Mouse (Mus musculus) megakaryocyte progenitor cell, adult 5-6 weeks (primary cell): Measurements from ENCODE around the gene Ccdc136. TPM values are rescaled to one million over a fixed set of nuclear protein-coding genes. Genes with fewer than 3 reads are reported as not detected.
"Not testable (repeated sequence)": the region's sequence is repeated elsewhere in the genome, so short reads cannot be mapped to it uniquely, and the experiment has no call there.

Experiments used
- ATAC-seq: replicated peaks from 2 replicates; pipeline ENCODE4 v1.8.0; 2016; ENCODE audit warnings: mild to moderate bottlenecking, moderate TSS enrichment, inconsistent platforms; ENCODE audit not compliant: poor library complexity
- total RNA-seq, 2 experiments: library from RNA; stranded (forward) in 1 of 2; stranded (reverse) in 1 of 2; fragments of 157-497, 149-512 nt in 1 of 2; fragments of 200-1000 nt in 1 of 2; gene quantifications; 2 replicates each; pipeline versions ENCODE4 v1.2.3 to v1.2.4; 2015 to 2017

Gene Ccdc136
- total RNA-seq (2015) (not detected in 2 replicates), total RNA-seq (2017) (0.41 TPM in 1 of 2 replicates, not detected in the other)

DNA sequence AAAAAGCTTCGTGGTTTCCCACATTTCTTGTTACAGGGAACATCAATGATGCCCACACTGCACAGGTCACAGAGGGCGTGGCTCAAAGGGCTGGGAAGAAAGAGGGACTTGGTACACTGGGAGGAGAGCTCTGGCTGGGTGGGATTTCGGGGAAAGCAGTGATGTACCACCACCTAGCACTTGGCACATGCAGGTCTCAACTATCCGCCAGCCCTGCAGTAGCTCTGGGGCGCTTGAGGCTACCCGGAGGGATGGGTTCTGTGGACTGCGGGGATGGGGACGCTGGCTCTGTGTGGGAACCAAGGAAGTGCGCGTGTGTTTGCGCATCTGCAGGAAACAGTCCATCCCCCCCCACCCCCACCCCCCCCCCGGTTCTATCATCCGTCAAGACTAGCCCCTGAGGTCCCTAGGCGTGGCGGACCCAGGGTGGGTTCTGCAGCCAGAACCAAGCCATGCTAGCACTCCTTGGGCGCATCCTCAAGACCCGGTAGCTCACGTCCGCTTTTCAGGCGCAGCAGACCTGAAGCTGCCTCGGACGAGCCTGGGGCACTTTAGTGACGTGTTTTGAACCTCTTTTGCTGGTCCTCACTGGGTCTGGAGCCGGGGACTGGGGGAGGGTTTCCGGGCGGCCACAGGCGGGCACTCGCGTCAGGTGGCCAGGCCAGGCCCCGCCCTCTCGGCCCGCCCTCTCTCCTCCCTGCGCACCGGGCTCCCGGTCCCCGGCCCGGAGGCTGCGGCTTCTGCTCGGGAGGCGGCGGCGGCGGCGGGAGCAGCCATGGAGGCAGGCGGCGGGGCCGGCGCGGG is at the start of gene Ccdc136:
Gene Ccdc136 (plus strand): TSS at position 400 of the 804 bp plus-strand sequence.
- peak; percentile 35; the same call in 1 of the 2 replicates for ATAC-seq

DNA sequence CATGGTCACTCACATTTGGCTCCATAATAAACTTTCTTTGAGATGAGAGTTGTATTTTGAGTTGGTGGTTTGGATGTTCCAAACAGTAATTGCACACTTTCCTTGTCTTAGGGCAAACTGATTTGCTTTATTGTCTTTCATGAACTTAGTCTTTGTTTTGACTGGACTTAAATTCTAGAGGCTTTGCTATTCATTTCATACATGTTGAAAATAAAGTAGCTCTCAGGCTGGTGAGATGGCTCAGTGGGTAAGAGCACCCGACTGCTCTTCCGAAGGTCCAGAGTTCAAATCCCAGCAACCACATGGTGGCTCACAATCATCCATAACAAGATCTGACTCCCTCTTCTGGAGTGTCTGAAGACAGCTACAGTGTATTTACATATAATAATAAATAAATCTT is 49.6 kb upstream of the Ccdc136 start:
- ATAC-seq = not testable (repeated sequence)

DNA sequence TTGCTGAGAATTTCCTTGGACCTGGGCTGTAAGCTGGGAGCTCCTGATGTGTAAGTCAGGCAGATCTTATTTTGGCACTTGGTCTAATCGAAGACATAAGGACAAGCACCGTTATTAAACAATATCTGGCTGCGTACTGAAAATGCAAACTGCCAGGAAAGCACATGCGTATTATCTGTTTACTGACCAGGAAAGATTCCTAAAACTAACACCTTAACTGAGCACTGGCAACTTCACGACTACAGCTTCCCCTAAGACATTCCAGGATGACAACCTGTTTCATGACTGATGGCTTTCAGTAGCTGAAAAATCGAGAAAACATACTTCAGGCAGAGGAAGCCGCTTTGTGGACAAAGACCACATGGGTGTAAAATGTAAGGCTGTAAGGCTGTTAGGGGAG is 48.9 kb upstream of the Ccdc136 start:
- no peak for ATAC-seq

DNA sequence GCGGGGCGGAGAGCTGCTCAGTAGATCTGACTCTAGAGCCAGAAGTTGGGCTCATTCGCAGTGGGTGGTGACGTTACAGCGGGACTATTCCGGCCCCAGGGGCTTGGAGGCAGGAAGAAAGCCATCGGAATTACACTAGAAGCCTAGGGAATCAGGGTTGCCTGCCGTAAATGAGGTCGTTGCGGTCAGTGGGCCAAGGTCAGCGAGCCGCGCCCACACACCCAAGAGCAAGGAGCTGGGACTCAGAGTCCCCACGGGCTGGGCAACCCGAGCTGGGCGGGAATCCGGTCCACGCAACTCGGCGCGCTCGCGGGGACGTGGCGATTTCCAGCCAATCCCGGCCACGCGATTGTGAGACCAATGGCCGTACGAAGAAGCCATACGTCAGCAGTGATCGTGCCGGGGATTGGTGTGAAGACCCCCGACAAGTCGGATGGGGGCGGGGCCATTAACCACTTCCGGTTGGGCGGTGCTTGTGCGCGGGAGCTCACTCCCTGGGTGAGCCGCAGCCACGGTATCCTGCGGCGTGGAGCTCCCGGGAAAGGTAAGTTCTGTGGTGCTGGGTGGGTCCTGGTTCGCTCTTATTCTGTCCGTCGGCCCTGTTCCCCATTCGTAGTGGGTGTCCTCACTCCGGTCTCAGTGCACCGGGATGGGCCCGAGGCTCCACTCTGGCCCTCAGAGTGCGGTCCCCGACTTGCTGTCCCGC is 48.3 kb upstream of the Ccdc136 start, which contains the start of gene Calu:
Gene Calu (plus strand): TSS at position 405 of the 706 bp plus-strand sequence.
- peak; percentile 94 for ATAC-seq

DNA sequence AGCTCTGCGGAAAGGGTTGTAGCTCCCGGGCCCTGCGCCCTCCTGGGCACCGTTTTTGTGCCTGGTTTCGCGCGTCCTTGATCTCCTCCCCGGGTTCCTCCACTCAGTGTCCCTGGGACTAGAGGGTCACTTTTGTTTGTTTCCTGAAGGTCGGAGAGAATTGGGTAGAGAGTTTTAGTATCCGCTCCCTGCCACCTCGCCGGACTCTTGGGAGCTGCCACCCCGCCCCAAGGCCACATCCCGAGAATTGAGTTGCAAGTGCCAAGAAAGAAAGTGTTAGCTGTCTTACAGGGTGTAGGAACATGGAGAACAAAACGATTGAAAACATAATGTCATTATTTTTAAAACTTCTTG is 47.8 kb upstream of the Ccdc136 start:
- ATAC-seq = peak; percentile 2; the same call in 1 of the 2 replicates

DNA sequence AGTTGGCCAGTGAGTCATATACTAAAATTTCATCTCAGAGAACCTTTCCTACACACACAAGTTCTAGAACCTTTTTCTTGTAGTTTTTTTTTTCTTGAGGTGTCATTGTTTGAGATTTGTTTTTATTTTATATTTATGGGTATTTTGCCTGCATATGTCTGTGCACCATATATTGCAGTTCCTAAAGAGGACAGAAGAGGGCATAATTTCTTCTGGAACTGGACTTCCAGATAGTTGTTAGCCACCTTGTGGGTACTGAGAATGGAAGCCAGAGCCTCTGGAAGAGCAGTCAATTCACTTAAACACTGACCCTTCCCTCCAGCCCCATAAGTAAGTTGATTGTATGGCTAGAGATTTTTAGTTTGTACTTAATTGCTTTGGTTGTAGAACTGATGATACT is 44.5 kb upstream of the Ccdc136 start:
- ATAC-seq = no peak

DNA sequence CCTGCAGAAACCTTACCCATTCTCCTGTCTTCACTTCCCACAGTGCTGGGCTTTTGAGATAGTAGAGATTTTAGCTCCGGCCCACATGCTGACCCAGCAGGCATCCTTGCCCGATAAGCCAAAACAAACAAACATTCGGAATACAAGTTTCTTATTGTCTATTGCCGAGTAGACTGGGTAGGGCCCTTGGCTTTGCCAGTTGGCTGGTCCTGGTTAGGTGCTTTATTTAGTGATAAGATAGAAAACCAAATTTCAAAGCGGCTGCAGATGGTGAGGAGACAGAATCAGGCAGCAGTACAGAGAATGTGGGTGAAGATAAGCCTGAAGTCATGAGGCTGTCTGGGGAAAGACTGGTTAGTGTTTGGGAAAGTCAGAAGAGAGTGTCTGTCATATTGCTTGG is 43.3 kb upstream of the Ccdc136 start:
- peak; percentile 52 for ATAC-seq

DNA sequence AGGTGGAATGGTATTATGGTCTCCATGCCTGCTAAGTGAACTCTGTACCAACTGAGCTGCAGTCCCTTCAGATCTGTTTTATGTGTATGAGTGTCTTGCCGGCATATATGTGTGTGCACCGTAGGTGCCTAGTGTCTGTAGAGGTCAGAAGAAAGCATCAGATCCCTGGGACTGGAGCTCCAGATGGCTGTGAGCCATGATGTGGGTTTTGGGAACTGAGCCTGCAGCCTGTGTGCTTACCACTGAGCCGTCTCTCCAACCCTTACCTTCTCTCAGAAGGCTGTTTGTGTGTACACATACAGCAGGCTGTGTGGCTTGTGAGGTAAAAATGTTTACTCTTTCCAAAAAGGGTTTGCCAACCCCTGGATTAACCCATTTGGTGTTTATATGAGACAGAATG is 36.7 kb upstream of the Ccdc136 start:
- ATAC-seq = no peak

DNA sequence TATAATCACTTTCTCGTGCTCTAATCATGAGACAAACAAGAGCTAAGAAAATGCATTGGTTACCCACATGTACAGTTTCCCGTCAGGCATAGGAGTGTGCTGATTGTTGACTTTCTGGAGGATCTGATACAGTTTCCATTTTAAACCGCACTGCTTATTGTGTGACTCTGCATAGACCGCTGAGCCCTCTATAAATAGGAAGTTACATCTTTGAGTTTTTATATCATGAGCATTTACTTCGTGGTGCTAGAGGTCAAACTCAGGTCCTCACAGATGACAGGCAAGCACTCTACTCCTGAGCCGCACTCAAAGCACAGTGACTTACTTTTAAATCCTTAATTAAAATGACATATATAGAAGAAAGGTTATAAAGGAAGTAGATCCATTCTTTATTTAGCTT is 35.9 kb upstream of the Ccdc136 start:
- ATAC-seq = no peak

DNA sequence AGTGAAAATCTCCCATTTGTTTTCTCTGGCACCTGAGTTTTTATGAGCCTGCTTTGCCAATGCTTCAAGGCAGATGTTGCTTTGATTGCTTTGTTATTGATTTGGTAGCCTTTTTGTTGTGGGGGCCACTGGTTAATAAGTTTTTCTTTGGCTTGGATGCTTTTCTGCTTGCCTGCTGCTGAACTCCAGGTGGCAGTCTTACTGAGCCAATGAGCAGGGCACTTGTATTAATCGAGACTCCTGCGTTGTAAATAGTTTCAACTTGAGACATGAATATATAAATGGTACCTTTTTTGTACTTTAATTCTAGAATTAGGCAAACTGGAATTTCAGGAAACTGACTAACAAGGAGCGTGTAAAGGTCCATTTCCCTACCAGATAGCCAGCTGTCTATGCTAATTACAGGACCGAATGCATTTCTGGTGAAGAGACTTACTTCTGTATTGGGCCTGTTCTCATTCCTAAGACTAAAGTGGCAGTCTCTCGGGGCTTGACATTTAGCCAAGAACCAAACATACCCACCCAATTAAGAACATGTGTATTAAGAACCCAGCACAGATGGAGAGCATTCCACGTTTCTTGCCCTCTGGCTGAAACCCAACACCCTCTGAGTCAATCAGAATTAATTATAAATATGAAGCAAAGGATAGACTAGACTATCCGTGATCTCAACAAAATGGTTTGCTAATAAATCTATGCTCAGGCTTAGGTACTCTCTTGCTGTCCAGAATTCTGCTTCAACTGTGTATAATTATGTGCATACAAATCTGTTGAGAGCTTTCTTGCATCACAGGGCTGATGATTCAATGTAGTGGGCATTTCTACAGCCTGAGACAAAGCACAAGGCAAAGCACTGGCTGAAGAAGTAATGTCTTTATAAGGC is 33.6 kb upstream of the Ccdc136 start:
- no peak for ATAC-seq

DNA sequence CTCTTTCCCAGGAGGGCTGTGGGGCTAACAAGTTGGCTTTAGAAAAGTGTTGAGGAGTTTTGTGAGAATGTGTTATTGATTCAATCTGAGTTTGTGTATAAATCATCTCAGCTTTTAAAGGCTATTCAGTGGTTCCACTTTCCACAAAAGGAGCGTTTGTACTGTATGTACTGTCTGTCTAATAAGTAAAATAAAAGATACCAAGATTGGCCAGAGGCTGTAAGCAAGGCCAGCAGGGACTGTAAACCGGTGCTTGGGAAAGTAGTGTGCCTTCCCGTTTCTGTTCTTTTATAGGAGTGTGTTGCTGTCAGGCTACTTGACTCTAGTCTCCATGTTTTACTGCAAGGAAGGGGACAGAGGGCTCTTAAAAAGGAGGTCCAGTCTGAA is 33.0 kb upstream of the Ccdc136 start:
- ATAC-seq = no peak

DNA sequence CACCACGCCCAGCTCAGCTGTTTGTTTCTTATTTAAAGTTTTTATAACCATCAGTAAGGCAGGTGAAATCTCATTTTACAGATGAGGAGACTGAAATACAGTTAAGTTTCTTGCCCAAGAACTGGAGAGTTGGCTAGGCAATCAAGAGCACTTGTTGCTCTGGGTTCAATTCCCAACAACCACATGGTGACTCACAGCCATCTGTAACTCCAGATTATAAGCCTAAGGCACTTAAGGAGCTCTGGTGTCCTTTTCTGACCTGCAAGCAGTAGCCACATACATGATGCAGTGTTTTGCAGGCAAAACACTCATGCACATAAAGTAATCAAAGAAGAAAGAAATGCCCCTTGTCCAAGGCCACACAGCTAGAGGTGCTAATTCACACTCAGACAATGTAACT is 30.8 kb upstream of the Ccdc136 start:
- ATAC-seq = no peak

DNA sequence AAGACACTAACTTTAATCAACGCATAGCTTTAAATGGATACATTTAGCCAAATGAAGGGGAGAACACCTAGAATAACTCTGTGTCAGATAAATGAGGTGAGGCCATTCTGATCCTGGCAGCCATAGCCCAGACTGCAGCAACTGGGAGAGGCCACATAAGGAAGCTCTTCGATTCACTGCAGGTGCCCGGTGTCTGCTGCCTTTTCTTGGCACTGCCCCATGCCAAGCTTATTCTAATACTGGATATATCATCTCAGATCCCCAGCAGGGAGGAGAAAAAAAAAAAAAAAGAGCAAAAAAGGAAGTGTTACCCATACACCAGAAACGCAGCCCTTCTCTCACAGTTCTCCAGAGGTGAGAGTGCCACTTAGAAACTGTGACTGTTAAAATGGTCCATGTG is 18.7 kb upstream of the Ccdc136 start:
- no peak for ATAC-seq

DNA sequence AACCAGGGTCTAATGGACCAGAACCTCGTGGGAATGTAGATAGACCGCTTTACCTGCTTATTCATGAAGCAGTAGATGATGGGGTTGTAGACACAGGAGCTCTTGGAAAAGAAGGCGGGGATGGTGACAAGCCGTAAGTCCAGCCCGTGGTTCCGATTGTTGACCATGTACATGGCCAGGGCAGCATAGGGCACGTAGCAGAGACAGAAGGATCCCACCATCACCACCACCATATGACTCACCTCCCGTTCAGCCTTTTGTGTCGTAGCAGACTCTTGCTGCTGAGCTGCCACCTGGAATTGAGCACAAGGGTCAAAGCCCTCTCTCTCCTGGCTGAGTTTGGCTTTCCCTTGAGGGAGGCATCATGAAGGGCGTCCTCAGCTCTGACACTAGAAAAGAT is 17.4 kb upstream of the Ccdc136 start:
- no peak for ATAC-seq

DNA sequence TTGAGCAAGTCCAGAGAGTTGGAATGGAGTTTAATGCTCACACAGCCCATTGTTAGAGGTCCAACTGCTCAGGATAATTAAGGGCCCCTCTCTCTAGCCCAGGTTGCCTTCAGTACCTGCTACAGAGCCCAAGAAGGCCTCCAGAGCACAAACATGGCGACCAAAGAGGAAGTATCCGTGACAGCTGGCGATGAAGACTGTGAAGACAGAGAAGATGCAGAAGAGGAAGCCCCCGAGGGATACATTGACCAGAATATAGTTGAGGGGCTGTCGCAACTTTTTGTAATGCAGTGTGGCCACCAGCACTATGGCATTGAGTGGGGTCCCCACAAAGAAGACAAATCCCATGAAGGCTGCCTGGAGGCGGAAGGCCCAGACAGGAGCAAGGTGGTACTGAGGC is 16.2 kb upstream of the Ccdc136 start:
- ATAC-seq = peak; percentile 62

DNA sequence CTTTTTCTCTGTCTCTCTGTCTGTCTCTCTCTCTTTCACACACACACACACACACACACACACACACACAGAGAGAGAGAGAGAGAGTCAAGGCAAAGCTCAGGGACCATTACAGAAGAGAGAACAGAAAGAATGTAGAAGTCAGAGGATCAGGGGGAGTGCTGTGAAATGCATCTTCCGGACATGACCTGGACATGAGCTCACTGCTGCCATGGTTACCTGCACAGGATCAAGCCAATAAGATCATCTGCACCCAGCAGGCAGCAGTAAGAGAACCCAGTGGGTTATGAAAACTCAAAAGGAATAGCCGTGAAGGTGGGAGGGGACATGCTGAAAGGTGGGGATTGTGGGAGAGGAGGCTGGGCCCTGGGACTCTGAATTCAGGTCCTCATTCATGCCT is 13.7 kb upstream of the Ccdc136 start:
- ATAC-seq = no peak

DNA sequence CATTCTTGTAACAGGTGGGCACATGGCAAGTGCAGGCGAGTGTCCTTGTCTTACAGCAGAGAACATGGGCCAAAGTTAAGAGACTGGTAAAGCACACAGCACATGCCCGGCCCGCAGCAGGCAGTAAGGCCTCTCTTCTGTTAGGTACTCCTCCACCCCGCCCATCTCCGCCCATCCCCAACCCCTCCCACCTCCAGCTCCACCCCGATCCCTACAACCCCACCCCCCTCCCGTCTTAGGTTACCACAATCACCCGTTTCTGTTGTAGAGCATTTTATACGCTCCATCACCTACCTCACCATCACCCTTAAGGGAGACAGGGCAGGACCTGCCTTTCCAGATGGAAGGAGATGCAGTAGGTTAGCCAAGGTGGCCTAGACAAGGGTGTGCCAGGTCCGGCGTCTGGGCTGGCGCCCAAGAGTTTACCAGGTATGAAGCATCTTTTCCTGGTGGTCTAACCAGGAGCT is 8.0 kb upstream of the Ccdc136 start, which contains the start of gene Opn1sw:
Gene Opn1sw (minus strand): TSS at position 417 of the 467 bp plus-strand sequence.
- peak; percentile 72 for ATAC-seq

DNA sequence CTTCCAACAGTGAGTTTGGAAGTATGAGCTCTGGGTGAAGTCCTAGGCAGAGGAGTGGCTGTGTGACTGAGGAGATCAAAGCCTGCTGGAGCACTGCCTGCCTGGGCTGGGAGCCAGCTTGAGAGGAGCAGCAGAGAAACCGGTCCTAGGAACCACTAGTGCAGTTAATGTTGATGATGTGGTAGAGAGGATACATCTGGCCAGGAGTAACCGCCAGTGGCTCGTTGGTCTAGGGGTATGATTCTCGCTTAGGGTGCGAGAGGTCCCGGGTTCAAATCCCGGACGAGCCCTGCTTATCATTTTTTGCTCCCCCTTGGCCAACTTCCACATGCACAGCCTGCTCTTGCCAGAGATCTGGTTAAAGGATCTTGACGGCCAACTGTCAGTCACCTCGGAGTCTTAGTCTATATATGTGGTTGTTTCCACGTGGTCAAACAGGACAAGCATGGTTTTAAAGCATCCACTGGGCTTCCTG is 7.5 kb upstream of the Ccdc136 start:
- ATAC-seq = peak; percentile 86

DNA sequence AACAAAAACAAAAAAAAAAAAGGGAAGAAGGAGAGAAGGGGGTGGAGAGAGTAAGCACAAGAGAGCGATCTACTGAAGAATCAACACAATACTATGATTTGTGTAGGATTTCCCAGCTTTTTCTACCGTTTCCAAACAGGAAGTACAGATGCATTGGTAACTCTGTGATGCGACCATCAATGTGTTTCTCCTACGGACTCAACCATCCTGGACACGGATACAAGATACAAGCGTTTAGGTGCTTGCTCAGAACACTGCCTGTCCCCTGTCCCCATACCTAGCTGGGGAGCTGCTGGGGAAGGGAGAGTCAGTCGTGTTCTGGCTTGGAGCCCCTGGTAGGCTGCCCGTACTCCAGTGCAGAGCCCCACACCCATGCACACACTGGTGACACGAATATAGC is 6.7 kb upstream of the Ccdc136 start:
- no peak for ATAC-seq

DNA sequence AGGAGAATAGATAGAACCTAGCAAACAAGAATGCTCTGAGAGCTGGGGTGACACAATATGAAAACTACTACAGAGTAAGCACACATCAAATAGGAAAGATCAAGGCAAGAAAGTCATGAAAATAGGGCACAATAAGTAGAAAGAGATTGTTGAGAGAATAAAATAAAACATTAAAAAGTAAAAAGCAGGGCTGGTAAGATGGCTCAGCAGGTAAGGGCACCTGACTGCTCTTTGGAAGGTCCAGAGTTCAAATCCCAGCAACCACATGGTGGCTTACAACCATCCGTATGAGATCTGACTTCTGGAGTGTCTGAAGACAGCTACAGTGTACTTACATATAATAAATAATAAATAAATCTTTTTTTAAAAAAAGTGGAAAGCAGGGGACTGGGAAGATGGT is 5.6 kb upstream of the Ccdc136 start:
- ATAC-seq = not testable (repeated sequence)

DNA sequence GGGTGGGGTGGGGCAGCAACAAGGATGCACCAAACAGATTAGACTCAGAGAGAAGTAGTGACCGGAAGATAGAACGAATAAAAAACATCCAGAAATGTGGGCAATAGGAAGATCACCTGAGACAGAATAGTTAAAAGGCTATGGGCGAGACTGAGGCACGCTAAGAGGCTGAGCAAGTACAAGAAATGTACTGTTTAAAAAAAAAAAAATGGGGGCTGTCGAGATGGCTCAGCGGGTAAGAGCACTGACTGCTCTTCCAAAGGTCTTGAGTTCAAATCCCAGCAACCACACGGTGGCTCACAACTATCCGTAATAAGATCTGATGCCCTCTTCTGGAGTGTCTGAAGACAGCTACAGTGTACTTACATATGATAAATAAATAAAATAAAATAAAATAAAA is 4.9 kb upstream of the Ccdc136 start:
- not testable (repeated sequence) for ATAC-seq
